Mouse (Mus musculus): ENCODE data around the gene Wsb1.
"Not testable (repeated sequence)": the region's sequence is repeated elsewhere in the genome, so short reads cannot be mapped to it uniquely, and the experiment has no call there.

Gene Wsb1

DNA sequence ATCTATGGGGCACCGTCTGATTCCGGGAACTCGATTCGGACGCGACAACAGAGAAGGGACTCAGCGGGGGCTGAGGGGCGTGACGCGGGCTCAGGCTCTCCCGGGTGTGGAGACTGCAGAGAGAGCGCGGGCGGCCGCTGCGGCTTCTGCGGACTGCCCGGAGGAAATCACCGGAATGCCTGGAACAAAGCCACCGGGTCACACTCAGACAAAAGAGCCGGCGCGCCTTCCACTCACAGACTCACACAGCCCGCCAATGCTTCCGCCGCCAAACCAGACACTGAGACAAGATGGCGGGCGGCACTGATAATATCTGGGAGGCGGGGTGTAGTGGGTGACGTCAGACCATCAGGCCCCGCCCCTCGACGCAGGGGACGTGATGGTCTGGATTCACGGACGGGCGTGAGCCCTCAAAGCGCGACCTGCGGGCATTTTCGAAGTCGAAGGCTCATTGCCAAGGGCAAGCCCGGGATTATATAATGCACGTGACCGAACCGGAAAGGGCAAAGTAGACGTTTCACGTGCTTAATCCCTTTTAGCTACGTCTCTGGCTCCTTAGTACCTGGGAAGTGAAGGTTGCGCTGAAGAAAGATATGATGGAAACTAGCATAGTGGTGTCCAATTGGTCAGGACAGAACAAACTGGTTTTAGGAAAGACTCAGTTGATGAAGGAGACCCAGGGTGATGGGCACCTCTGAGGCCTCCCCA lies at the start of gene Wsb1:
Gene Wsb1, minus strand, starts transcription at position 281 of the 708 bp plus-strand sequence.
- DNase-seq (ENCODE audit: low read depth, low spot score), result peak; percentile 89

DNA sequence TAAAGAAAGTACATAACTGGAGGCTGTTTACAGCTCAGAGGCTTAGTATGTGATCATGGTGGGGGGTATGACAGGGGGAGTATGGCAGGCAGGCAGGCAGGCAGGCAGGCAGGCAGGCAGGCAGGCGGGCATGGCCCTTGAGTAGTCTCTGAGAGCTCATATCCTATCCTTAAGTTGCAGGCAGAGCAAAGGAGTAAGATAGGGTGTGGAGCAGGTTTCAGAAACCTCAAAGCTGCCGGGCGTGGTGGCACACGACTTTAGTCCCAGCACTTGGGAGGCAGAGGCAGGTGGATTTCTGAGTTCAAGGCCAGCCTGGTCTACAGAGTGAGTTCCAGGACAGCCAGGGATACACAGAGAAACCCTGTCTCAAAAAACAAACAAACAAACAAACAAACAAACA lies 49.8 kb upstream of the Wsb1 start:
- DNase-seq (ENCODE audit: low read depth, low spot score), result not testable (repeated sequence)

DNA sequence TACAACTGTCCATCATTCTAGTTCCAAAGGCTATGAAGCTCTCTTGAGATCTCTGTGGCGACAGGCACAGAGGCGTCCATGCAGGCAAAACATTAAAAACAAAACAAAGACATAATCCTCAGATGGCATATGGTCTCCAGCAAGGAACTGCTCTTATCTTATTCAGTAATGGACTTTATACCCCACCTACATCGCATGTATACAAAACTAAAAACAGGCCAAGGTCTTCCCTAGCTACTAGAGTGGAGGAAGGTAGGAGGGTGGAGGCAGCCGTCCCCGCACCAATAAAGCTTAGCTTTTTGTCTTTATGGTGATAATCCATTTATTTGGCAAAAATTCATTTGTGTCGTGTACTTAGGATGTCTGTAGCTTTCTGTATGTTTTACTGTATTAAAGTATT lies 48.6 kb upstream of the Wsb1 start:
- no peak for DNase-seq (ENCODE audit: low read depth, low spot score)

DNA sequence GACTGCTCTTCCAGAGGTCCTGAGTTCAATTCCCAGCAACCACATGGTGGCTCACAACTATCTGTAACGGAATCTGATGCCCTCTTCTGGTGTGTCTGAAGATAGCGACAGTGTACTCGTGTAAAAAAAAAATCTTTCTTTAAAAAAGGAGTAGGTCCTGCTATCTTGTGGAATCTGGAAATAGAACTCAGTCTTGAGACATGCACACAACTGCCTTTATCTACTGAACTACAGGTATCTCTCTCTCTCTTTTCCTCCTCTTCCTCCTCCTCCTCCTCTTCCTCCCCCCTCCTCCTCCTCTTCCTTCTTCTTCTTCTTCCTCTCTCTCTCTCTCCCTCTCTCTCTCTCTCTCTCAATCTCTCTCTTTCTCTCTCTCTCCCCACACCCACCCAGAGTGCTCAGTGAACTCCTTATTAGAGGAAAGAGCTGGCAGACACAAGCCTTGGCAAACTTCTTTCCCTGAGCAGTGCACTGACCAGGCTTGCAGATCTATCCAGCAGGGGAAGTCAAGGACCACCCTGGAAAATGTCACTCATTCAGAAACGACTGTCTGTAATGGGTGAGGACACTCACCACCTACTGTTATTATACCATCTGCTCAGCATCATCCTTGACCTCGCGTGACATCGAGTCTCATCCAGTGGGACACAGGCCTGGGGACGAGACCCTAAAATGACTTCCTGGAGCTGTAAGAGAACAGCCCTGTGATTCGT lies 45.4 kb upstream of the Wsb1 start:
- DNase-seq (ENCODE audit: low read depth, low spot score), result no peak

DNA sequence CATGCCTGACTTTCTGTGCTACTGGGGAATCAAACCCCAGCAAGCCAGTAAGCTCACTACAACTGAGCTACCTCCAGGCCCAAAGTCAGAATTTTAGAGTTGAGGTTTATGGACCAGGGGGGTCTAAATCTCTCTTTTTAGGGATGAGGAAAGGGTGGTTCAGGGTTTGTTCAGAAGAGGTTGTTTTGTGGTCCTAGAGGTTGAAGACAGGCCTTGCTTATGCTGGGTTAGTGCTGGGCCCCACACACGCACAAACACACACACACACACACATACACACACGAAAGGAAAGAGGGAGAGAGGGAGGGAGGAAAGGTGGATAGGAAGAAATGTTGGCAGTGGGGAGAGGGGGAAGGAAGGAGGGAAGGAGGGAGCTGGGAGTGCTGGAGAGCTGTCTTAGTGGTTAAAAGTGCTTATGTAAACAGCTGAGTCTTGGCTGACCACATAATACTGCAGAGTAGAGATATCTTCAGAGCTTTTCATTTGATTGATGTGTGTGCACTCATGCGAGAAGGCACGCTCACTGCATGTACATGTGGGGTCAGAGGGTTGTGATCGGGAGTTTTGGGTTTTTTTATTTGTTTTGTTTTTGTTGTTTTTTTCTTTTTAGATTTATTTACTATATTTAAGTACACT lies 42.5 kb upstream of the Wsb1 start, which contains the start of gene Gm9964:
Gene Gm9964, minus strand, starts transcription at position 51 of the 636 bp plus-strand sequence.
- DNase-seq (ENCODE audit: low read depth, low spot score), result no peak

DNA sequence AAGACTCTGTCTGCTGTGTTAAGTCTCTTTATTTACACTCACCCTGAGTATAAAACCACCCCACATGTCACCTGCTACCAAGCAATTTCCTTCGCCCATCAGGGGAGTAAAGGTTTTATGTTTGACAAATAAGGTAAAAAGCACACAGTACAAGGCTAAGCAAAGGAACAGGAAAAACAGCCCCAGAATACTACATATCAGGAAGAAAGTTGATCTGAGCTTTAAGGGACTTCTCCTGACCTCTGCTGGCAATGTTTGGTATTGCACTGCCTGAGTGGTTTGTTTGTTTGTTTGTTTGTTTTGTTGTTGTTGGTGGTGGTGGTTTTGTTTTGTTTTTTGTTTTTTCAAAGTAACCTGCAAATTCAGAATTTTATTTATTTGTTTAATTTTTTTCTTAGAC lies 41.7 kb upstream of the Wsb1 start:
- peak; percentile 33 for DNase-seq (ENCODE audit: low read depth, low spot score)

DNA sequence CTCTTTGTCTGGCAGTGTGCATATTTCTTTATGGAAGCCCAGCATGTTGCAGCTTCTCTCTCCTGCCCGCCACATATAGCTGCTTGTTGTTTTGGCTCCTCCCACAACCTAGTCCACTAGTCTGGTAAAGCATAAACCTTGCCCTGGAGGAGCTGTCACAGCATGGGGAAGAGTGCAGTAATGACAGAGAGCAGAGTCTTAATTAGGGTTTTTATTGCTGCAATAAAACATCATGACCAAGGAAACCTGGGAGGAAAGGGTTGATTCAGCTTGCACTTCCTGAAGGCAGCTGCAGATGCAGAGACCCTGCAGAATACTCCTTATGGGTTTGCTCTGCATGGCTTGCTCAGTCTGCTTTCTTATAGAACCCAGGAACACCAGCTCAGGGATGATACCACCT lies 39.5 kb upstream of the Wsb1 start:
- DNase-seq (ENCODE audit: low read depth, low spot score), result no peak

DNA sequence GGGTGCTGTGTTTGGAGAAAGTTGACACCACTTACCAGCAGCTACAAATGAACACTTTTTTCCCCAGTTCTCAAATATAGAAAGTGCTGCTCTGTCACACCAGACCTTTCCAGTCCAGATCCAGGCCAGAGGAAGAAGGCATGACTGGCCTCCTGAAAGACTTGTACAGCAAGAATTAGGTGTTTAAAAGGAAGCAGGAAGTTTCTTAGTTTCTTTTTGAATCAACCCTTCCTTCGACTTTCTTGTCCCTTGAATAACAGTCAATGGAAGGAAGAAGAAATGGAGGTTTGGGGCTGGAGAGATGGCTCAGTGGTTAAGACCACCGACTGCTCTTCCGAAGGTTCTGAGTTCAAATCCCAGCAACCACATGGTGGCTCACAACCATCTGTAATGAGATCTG lies 38.6 kb upstream of the Wsb1 start:
- no peak for DNase-seq (ENCODE audit: low read depth, low spot score)

DNA sequence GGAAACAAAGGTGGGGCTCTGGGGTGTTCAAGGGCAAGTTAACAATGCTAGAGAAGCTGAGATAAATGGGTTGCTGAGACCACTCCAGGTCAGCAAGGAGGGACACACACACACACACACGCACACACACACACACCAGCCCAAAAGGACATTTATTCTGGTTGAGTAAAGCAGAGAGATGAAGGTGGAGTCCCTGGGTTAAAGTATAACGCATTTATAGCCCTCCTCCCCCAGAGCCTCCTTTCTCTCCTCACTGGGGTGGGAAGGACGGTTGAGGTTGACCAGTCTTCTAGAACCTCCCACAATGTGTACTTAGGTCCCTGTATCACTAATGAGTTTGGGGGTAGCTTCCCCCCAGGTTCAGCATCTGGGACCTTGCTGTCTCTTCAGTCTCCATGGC lies 37.7 kb upstream of the Wsb1 start:
- DNase-seq (ENCODE audit: low read depth, low spot score), result no peak

DNA sequence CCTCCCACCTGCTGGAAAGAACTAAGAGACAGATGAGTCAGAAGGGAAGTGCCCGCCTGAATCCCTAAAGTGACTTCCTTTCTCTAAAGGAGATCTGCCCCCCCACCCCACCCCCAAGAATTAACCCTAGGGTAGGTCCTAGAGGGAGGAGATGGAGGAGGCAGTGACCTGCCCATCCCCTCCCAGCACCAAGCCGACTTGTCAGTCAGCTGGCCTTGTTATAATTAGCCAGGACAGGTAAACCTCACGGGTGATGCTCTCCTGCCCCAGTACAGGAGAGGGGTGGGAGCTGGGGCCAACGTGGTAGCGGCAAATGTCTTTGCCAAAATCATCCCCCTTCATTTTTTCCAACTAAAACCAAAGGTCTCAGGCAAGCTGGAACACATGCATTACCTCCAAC lies 37.2 kb upstream of the Wsb1 start:
- no peak for DNase-seq (ENCODE audit: low read depth, low spot score)

DNA sequence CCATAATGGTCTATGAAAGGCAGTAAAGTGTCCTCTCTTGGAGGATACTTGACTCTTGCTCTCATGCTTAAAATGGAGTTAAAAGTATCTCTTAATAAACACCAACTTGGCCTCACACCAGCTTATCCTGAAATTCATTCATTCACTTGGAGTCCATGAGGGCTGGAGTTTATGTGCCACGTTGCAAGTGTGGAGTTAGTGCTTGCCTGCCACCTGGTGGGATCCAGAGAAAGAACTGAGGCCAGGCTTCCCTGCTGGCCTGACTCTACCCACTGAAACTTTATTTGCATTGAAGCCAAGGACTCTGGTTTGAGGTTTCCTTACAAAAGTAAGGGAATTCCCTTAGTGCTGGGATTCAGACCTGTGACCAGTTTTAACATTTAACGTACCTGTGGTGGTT lies 36.0 kb upstream of the Wsb1 start:
- peak; percentile 39 for DNase-seq (ENCODE audit: low read depth, low spot score)

DNA sequence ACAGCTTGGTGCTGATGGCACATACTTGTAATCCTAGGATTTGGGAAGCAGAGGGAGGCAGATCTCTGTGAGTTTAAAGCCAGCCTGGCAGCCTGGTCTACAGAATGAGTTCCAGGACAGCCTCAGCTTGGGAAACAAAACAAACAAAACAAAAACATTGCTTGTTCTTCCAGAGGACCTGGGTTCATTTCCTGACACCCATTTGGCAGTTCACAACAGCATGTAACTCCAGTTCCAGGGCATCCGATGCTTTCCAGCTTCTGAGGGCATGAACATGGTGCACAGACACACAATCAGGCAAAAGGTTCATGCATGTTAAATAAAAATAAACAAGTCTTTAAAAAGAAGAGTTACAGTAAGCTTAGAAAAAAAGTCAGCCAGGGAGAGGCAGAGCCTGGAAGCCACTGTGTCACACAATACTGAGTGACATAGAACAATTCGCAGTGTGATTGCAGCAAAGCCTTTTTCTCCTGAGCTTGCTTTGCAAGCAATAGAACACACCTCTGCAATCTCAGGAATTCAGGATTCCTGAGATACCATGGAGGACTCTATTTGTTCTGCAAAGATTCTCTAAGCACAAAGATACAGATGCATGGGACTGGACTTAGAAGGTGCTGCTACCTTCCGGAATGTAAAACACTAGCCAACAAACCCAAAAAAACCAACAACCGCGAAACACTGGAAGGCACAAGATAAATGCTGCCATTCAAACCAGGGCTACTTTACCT lies 34.6 kb upstream of the Wsb1 start:
- no peak for DNase-seq (ENCODE audit: low read depth, low spot score)

DNA sequence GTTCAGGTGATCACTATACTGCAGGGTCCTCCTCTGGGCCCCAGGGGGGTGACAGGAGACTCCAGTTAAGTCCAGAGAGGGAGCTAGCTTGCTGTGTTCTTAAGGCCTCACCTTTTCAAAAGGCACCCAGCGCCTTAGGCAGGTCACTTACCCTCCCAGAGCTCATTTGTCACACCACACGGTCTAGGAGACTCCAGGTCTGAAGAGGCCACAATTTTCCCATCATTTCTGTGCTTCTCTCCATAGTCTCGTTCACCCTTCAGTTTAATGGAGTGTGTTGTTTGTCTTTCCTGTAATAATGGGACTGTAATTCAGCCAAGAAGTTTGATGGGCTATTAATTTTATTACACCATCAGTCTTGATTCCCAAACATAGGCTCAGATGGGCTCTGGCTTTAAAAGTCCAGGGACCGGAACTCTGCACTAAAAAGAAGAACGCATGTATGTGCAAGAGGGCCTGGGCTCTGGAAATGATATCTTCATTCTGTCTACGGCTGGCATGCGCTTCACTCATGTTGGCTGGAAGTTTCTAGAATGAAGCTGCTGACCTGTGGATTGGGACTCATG lies 33.9 kb upstream of the Wsb1 start:
- DNase-seq (ENCODE audit: low read depth, low spot score), result no peak

DNA sequence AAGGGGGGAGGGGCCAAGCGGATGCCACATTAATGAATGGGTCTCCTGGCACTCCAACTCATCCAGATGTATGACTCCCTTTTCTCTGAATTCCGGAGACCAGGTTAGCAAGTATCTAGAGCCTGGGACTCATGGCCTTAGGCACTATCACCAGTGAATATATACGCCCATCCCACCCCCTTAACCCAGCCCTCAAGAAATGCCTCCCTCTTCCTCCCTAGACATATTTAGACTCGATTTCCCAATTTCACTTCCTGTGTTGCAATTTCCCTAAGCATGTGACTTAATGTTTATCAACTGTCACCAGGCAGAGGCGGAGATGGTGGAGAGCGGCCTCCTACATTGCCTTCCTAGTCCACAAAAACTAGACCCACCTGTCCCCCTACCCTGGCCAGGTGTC lies 33.0 kb upstream of the Wsb1 start:
- peak; percentile 55 for DNase-seq (ENCODE audit: low read depth, low spot score)

DNA sequence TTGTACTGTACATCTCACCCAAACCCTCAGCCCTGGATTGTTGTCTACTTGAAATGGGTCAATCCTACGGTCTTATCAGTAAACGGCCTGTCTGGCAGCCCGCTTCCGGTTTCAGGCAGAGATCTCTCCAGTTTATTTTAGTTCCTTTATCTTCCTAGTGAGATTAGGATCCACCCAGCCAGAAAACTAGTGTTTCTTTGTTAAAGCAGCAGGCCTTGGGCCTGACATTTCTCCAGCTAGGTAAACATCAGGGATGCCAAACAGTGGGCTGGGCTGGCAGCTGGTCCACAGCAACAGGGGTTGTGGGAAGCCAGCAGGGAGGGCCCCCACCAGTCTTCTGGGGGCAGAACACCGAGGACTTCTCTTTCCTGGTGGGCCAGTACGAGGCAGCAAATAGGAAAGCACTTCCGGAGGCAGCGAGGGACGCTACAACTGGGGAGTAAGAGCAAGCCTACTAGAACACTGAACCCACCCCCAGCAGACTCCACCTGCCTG lies 31.9 kb upstream of the Wsb1 start:
- no peak for DNase-seq (ENCODE audit: low read depth, low spot score)

DNA sequence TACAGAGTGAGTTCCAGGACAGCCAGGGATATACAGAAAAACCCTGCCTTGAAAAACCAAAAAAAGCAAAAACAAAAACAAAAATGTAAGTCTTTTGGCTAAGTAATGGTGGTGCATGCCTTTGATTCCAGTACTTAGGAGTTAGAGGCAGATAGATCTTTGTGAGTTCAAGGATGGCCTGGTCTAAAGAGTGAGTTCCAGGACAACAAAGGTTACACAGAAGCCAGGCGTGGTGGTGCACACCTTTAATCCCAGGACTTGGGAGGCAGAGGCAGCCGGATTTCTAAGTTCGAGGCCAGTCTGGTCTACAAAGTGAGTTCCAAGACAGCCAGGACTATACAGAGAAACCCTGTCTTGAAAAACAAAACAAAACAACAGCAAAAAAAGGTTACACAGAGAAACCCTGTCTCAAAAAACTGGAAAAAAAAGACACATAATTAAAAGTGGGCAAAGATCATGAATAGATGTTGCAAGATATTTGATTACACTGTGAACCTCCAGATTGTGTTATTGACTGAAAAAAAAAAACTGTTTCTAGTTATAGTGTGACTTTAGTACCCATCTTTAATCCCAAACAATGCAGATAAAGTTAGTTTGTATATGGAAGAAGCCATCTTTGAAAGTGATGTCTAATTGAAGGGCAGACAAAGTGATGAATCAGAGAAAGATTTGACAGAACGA lies 29.0 kb upstream of the Wsb1 start:
- DNase-seq (ENCODE audit: low read depth, low spot score), result no peak

DNA sequence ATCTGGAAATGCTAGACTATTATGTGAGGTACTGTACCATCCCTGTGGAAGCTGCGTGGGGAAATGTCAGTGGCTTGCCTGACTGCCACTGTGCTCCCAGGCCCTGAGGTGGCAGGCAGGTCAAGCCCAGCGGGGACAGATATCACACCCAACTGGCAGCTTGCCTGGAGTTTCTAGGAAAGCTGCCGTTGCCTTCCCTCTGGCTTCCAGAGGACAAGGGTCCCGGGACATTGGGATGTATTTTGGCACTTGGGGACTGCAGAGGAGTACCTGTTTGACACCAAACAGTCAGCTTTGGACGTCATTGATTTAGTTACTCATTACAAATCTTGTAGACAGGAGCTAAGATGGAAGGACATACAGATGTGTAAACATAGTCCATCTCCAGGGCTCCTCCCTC lies 26.9 kb upstream of the Wsb1 start:
- DNase-seq (ENCODE audit: low read depth, low spot score), result no peak

DNA sequence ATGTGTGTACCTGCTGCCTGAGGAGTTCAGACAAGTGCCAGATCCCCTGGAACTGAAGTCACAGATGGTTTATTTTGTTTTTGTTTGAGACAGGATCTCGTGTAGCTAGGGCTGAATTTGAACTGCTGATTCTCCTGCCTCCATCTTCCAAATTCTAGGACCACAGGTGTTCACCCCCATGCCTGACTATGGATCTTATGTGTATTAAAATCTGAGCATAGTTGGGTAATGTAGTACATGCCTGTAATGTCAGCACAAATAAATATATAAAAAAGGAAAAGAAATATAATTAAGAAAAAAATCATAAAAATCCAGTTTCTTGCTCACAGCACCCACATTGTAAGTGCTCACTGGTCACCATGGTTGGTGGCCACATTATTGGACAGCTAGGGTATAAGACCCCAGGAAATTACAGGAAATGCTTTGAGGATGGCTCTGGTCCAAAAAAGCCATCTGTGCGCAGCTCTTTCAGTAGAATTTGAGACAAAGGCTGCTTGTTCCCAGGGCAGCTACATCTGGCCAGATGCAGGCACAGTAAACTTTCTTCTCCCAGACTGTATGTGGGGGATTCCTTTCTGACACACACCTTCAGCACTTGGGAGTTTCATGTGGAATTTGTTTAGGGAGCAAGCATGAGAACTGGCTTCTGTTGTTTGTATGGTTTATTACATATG lies 25.4 kb upstream of the Wsb1 start:
- no peak for DNase-seq (ENCODE audit: low read depth, low spot score)

DNA sequence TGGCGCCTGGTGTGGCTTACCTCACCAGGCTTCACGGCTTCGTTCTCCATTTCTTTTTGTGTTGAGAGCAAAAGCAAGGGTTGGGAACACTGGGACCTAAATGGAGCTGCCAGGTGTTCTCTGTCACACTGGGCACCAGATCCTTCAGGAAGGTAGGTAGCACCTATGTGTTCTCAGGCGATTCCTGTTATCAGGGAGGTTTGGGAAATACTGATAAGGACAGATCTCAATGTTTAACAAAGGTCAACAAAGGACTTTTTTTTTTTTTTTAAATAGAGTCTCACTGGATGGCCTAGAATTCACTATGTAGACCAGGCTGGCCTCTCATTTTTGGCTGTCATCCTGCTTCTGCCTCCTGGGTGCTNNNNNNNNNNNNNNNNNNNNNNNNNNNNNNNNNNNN lies 19.3 kb upstream of the Wsb1 start:
- no peak for DNase-seq (ENCODE audit: low read depth, low spot score)

DNA sequence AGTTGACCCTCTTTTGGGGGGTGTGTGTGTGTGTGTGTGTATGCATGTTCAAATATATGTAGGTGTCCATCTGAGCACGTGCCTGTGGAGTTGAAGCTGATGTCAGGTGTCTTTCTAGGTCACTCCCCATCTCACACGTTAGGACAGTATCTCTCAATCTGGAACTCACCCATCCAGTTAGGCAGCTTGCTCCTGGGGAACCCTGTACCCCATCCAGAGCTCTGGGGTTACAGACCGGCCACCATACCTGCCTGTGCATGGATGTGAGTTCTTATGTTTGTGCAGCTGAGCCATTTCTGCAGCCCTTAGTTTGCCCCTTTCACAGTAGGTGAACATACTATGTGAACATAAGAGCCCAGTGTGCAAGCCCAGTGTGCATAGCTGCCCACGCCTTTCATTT lies 18.6 kb upstream of the Wsb1 start:
- DNase-seq (ENCODE audit: low read depth, low spot score), result no peak

DNA sequence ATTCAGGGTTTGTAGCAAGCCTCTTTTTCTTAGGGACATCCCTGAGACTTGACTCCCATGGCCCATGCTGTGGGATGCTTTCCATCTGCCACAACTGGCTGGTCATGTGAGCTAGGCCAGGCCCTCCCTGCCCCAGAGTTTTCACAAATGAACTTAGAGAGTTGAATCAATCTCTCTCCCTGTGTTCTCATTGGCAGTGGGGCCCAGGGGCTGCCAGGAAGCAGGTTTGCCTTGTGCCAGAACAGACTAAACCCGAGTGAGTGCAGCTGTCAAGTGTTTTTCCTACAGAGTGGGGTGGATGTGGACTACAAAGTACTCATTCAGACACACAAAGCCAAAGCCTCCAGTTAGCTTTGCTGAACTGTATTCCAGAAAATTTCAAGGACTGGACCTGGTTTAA lies 12.7 kb upstream of the Wsb1 start:
- no peak for DNase-seq (ENCODE audit: low read depth, low spot score)

Data from skeletal muscle tissue, adult 2 months (tissue).